Mouse (Mus musculus) gastrocnemius, adult 2 months (tissue): ENCODE data around the gene 1700042G07Rik. TPM values are rescaled to one million over a fixed set of nuclear protein-coding genes. Genes with fewer than 3 reads are reported as not detected.
A peak's percentile ranks its signal among the peaks of the same experiment; 100 is the strongest.

Source experiments
- DNase-seq: peaks from one replicate; pipeline ENCODE4 v3.0.0; 2022
- H3K27ac ChIP-seq: fragments of 200-600 bp; 2 replicates; pipeline ENCODE4 v1.8.1; 2022; ENCODE audit warnings: mild to moderate bottlenecking
- H3K4me3 ChIP-seq: fragments of 200-600 bp; 2 replicates; pipeline ENCODE4 v1.8.1; 2022; ENCODE audit warnings: mild to moderate bottlenecking, moderate library complexity
- CTCF ChIP-seq: fragments of 200-600 bp; IDR thresholded peaks from 2 replicates; pipeline ENCODE4 v1.8.1; 2022; ENCODE audit warnings: antibody characterized with exemption, mild to moderate bottlenecking, moderate library complexity
- intact Hi-C: fragments of 180-260 bp; cut with DNase I; formaldehyde crosslinking; loops from one replicate; pipeline ENCODE4 v1.15.1; 2025
- long read RNA-seq, 2 experiments: library from polyadenylated mRNA; stranded (forward); transcript quantifications; one replicate each; pipeline ENCODE4 v2.0.0; 2021
- total RNA-seq, 2 experiments: library from RNA; stranded (reverse); gene quantifications; 2 replicates each; pipeline ENCODE4 v1.2.3; 2021

Gene 1700042G07Rik
- not detected for total RNA-seq
- long read RNA-seq, experiment 1, result 0 reads
- long read RNA-seq, experiment 2, result 0 reads

DNA sequence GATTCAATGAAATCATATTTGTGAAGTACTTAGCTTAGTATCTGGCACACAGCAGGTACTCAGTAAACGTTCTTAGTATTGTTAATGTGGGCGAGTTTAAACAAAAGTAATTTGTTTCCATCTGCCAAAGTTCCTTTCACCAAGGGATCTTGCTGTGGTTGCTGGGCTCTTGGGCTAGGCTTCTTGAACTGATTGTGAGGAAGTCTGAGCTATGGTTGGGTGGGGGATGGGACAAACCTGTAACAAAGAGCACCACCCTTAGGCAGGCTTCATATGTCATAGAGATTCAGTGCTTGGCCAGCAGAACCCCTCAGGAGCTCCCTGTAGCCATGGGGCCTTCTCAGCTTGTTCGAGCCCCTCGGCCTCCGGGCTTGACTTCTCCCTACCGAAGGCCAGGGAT is at the start of gene 1700042G07Rik, which contains the start of gene Gm49337:
Gene 1700042G07Rik, plus strand, starts transcription at position 301 of the 400 bp plus-strand sequence.
Gene Gm49337, plus strand, starts transcription at position 313 of the 400 bp plus-strand sequence.
- peak within 1 kb of the TSS; percentile 87 for H3K27ac ChIP-seq
- no peak for DNase-seq
- intact Hi-C loops, result no loop called here

DNA sequence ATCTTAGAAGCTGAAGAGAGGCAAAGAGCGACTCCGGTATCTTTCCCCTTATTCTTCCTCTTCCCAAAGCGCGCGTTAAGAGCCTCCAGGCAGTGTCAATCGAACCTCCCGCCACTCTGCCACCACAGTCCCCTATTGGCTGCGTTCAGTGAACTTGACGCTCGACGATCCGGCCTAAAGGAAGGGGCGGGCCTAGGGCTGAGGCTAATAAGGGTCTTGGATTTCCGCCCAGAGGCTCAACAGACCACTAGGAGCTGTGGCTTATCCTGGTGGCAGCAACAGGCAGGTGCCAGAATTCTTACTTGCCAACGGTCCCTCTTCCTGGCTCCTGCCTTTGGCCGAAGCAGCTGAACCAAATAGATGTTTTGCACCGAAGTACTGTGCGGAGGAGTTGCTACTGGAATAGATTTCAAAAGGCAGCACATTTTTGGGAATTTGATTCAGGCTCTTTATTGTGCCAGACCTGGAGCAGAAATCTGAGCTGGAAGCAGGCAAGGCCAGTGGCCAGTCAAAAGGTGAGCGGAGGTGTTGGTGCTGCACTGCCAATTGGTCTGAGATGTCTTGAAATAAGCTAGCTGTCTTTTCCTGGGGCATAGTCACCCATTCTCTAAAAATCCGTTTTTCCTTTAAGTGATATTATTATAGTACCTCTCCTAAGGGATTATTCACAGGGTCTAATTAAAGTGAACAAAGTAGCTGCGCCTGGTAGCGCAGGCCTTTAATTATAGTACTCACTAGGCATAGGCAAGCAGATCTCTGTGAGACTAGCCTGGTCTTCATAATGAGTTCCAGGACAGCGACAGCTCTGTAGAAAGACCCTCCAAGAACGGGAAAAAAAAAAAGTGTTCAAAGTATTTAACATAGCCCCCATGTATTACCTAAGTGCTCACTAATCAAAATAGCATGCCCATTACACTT is 49.3 kb upstream of the 1700042G07Rik start, which contains the start of the genes Rad54l and Pomgnt1:
Gene Rad54l, minus strand, starts transcription at position 89 of the 918 bp plus-strand sequence.
Gene Pomgnt1, plus strand, starts transcription at position 239 of the 918 bp plus-strand sequence.
- Histone ChIP-seq H3K4me3 (peak within 1 kb of the TSS; percentile 75), H3K27ac (peak within 1 kb of the TSS; percentile 81)
- intact Hi-C loops, result no loop called here
- TF ChIP-seq CTCF, result peak; percentile 26
- peak; percentile 87 for DNase-seq

More for the DNA sequence above, at the start of gene 1700042G07Rik, which contains the start of gene Gm49337:
- TF ChIP-seq CTCF, result no peak
- H3K4me3 ChIP-seq, result no peak within 1 kb of the TSS

DNA sequence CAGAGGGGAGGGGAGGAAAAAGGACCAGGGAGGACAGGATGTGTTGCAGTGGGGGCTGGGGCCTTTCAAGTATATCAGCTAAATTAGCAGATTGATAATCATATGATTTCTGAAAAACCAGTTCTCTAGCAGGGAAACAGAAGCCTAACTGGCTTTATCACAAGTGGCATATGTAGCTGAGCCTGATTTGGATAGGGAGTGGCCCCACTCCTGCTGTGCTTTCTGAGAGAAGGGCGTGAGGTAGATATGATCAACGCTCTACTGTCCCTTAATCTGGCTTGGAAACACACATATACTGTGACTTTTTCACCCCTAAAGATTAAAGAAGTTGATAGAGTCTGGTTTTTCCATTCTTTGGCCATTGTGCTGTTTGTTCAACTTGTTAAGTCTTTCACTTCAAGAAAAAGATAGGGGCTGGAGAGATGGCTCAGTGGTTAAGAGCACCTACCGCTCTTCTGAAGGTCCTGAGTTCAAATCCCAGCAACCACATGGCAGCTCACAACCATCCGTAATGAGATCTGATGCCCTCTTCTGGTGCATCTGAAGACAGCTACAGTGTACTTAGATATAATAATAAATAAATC is 47.3 kb upstream of the 1700042G07Rik start:
- TF ChIP-seq CTCF, result no peak
- H3K4me3 ChIP-seq, result no peak overlapping the region
- no peak overlapping the region for H3K27ac ChIP-seq
- intact Hi-C loops, result no loop called here
- no peak for DNase-seq

DNA sequence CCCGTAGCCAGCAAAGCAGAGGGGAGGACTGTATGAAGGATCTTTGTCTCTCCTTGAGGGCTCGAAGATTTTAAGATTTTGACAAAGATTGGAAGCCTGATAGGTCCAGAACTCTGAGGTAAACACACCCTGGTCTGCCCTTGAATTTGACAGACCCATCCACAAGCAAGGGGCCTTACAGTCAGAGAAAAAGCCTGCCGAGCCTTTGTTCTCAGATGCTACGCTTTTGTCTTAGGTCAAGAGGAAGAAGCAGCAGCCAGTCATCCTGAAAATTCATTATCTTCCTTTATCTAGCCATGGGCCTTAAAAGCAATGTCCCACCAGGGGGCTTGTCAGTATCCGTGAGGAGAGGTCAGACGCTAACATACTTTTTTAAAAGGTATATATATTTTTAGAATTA is 45.2 kb upstream of the 1700042G07Rik start:
- intact Hi-C loops, result no loop called here
- DNase-seq, result no peak
- Histone ChIP-seq H3K4me3 (no peak overlapping the region), H3K27ac (no peak overlapping the region)
- no peak for TF ChIP-seq CTCF

DNA sequence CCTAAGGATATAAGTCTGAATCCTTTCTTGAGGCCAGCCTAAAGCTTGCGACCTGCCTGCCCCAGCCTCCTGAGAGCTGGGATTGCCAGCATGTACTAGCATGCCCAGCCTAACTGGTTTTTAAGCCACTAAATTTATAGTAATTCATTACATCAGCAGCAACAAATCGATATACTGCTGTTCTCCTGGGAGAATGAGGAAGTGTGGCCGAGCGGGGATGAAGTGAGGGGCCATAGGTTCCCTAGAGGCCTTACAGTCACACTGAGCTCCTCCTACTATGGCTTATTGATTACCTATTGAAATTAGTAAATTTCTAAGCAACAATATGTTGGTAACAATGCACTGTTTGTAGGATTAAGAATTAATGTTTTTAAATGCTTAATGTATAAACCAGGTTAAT is 40.0 kb upstream of the 1700042G07Rik start:
- TF ChIP-seq CTCF, result no peak
- intact Hi-C loops, result no loop called here
- no peak overlapping the region for H3K4me3 ChIP-seq

DNA sequence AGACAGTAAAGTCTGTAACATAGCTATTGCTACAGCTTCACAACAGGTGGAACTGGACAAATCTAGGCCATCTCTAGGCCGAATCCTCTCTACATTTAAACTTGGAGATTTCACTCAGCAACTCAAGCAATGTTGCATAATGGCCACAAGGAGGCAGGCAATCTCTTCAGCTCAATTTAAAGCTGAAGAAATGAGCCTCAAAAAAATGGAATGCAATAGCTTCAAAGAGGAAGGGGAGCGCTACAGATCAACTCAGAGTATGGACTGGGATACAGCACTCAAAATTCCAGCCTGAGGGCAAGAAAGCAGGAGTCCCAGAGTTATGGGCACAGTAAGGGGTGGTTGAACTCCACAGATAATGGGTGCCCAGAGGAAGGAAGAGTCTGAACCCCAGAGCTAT is 38.2 kb upstream of the 1700042G07Rik start:
- no peak overlapping the region for H3K4me3 ChIP-seq
- DNase-seq, result no peak
- H3K27ac ChIP-seq, result no peak overlapping the region
- TF ChIP-seq CTCF, result peak; percentile 82
- intact Hi-C loops, result no loop called here

More for the DNA sequence above, 40.0 kb upstream of the 1700042G07Rik start:
- no peak overlapping the region for H3K27ac ChIP-seq
- no peak for DNase-seq

DNA sequence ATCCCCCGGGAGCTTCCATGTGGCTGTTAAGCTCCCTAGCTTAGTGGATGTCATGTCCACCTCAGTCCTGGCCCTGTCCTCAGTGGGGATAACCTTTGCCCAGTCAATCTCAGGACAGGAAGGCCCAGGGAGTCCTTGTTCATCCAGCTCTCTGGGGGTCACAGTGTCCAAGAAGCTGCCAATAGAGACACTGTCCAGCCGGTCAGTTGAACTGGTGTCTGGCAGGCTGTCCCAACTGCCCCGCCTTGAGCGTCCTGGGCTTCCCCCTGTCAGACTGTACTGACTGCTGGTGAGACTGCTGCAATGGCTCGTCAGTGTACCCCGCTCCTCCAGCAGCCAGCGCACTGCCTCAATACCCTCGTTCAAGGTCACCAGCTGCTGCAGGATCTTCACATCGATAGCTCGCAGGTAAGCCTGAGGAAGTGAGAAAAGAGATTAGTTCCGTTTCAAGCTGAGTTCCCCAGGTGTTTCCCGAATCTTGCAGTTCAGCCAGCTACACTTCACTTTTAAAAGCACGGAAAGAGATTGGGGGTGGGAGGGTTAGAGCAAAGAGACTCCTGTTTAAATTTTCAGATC is 35.7 kb upstream of the 1700042G07Rik start:
- TF ChIP-seq CTCF, result no peak

DNA sequence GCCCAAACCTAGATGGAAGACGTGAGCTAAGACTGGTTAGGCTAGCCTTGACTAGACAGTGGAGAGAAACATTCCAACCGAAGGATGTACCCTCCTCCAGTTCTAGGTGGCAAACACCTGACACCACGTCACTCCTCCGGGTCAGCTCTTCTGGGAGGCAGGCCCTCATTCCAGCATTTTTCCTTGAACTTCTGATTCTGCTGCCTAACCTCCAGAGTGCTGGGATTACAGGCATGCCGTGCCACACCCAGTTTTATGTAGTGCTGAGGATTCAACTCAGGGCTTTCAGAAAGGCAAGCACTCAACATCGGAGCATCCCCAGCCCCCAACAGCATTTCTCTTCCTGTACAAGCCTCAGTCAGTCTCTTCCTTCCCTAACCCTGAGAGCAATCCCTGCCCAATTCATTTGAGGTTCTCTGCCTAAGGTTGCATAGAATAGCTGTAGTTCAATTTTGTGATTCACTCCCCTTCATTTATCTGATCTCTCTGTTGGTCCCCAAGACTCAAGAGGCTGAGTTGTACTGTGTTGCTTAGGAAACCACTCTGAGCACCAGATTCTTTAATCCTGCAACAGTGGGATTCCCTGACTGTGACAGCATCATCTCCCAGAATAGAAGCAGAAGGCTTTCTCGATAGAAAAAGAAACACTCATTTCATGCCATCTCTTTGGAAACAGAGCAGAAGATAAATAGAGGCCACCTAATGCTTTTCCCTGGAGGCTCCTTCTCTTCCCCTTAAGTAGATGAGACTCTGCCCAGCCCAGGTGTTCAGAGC is 32.2 kb upstream of the 1700042G07Rik start:
- peak overlapping the region; percentile 93 for H3K27ac ChIP-seq
- TF ChIP-seq CTCF, result no peak
- intact Hi-C loops, result no loop called here
- no peak overlapping the region for H3K4me3 ChIP-seq
- DNase-seq, result no peak

More for the DNA sequence above, 35.7 kb upstream of the 1700042G07Rik start:
- intact Hi-C loops, result no loop called here
- Histone ChIP-seq H3K4me3 (no peak overlapping the region), H3K27ac (no peak overlapping the region)
- no peak for DNase-seq

DNA sequence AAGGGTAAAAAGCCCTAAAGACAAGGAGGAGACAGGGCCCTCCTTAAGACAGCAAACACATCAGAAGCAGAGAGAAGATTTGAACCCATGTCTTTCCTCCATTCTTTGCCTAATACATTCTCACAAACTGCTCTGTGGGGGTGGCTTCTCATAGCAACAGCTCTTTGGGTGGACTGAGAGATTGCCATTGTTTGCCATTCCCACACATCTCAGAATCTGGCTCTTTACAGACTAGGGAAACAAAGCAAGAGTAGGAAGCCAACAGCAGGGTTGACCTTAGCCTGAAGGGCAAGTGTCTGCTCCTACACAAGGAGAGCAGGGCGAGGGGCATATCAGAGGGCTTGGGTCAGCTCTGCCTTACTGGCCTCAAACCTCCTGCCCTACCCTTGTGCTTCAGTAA is 31.4 kb upstream of the 1700042G07Rik start:
- Histone ChIP-seq H3K4me3 (no peak overlapping the region), H3K27ac (peak overlapping the region; percentile 93)
- intact Hi-C loops, result no loop called here
- DNase-seq, result no peak
- no peak for TF ChIP-seq CTCF

DNA sequence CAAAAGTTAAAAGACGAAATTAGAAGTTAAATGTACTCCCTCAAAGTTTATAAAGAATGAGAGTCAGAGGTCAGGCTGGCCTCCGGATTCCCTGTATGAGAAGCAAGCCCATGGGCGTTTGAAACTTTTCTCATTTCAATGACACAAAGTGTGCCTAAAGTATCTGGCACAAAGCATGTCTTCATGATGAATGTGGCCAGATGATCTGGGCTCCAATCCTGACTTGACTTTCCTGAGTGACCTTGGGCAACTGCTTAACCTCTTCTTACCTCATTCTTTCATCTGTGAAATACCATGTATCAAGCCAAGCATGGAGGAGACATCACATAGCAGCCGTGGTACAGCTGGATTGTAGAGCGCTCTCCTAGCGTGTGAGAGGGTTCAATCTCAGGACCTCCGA is 30.9 kb upstream of the 1700042G07Rik start:
- no peak for DNase-seq
- H3K27ac ChIP-seq, result peak overlapping the region; percentile 93
- peak overlapping the region; percentile 79 for H3K4me3 ChIP-seq
- intact Hi-C loops, result no loop called here
- TF ChIP-seq CTCF, result no peak

DNA sequence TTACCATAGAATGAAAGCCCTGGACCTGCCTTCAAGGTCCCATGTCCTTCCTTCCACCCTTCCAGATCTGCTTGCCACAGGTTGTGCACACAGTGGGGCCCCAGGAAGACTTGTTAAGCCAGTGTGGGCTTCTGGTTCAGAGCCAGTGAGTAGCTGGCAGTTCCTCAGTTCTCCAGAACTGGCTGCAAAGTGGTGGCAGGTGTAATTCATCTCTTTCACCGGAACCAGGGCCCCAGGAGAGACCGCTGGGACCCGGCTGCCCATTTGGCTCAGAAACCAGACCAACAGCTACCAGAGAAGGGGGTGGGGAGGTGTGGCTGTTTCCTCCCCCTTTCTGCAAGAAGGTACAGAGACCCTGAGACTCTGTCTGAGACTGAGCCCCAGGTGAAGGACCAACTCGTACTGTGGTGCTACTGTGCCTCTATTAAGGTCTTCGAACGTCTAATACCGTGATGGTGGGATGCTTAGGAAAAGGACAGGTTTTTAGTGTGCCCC is 29.8 kb upstream of the 1700042G07Rik start:
- H3K4me3 ChIP-seq, result peak overlapping the region; percentile 79
- peak; percentile 65 for DNase-seq
- intact Hi-C loops, result no loop called here
- TF ChIP-seq CTCF, result no peak
- peak overlapping the region; percentile 93 for H3K27ac ChIP-seq
